Mouse (Mus musculus): ENCODE measurements around the gene Hoxb5. TPM values are rescaled to one million over a fixed set of nuclear protein-coding genes. Genes with fewer than 3 reads are reported as not detected.
A peak's percentile ranks its signal among the peaks of the same experiment; 100 is the strongest.

Gene Hoxb5
- polyA plus RNA-seq (2012; ENCODE audit: insufficient read depth, insufficient read length, missing spikeins): not detected in 2 replicates

DNA sequence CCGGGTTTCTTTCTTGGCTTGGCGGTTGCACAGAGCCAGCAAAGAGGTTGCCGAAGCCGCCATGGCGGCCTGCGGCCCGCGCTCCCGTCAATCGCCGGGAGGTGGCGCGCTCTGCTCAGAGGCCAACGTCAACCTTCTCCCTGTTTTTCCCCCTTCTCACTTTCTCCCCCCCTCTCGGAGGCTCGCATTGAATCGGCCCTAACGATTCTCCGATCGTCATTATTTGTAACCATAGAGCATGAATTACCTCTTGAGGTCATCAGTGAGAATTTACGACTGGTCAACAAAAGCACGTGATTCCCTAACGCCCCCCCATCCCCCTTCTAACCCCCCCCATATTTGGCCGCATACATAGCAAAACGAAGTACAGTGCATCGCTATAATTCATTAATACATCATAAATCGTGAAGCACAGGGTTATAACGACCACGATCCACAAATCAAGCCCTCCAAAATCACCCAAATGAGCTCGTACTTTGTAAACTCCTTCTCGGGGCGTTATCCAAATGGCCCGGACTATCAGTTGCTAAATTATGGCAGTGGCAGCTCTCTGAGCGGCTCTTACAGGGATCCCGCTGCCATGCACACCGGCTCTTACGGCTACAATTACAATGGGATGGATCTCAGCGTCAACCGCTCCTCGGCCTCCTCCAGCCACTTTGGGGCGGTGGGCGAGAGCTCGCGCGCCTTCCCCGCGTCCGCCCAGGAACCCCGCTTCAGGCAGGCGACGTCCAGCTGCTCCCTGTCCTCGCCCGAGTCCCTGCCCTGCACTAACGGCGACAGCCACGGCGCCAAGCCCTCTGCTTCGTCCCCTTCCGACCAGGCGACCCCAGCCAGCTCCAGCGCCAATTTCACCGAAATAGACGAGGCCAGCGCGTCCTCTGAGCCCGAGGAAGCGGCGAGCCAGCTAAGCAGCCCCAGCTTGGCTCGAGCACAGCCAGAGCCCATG, at the start of gene Hoxb5:
Hoxb5 (plus strand) TSS at position 186 of the 949 bp plus-strand sequence.
- TF ChIP-seq POLR2A (IDR thresholded peaks at IDR 0.05; ENCODE audit: borderline replicate concordance, low read depth, low read length): no peak
- peak; percentile 79 for TF ChIP-seq CTCF (IDR thresholded peaks at IDR 0.05; ENCODE audit: low read depth, low read length)

DNA sequence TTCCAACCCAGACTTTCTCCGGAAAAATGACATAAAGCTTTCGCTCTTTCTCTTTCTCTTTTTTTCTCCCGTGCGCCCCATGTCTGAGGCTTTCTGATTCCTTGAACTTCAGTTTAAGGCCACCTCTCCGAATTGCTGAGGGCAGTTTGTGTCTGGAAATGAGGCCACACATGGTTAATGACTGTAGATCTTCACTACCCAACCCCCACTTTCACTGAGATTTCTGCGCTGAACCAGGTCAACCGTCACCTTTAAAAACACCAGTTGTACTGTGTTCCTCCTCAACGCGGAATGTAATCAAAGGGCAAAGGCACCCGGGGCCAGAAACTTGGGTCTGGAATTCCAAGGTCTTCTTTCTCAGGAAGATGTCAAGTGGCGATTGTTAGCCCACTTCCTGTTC, 48.9 kb upstream of the Hoxb5 start:
- no peak overlapping the region for H3K4me3 ChIP-seq (ENCODE audit: insufficient read depth, low read length)
- H3K27ac ChIP-seq (ENCODE audit: insufficient read depth, low read depth, low read length): no peak overlapping the region

More for the DNA sequence above, at the start of gene Hoxb5:
- Histone ChIP-seq H3K4me1 (ENCODE audit: control insufficient read depth, insufficient read depth, low read length) (no peaks in the 10 kb centered on the region), H3K27ac (ENCODE audit: insufficient read depth, low read depth, low read length) (no peak within 1 kb of the TSS), H3K4me3 (ENCODE audit: insufficient read depth, low read length) (peak within 1 kb of the TSS; percentile 8; the same call in 1 of the 2 replicates)

GRCm38 (mm10) chr11:96255111-96255995, 47.8 kb upstream of the Hoxb5 start:
- no peak for TF ChIP-seq CTCF (IDR thresholded peaks at IDR 0.05; ENCODE audit: low read depth, low read length)
- TF ChIP-seq POLR2A (IDR thresholded peaks at IDR 0.05; ENCODE audit: borderline replicate concordance, low read depth, low read length): no peak
- Histone ChIP-seq H3K4me3 (ENCODE audit: insufficient read depth, low read length) (no peak overlapping the region), H3K4me1 (ENCODE audit: control insufficient read depth, insufficient read depth, low read length) (no peaks in the 10 kb centered on the region), H3K27ac (ENCODE audit: insufficient read depth, low read depth, low read length) (no peak overlapping the region)

More for the DNA sequence above, 48.9 kb upstream of the Hoxb5 start:
- TF ChIP-seq CTCF (IDR thresholded peaks at IDR 0.05; ENCODE audit: low read depth, low read length): no peak
- TF ChIP-seq POLR2A (IDR thresholded peaks at IDR 0.05; ENCODE audit: borderline replicate concordance, low read depth, low read length): no peak
- no peaks in the 10 kb centered on the region for H3K4me1 ChIP-seq (ENCODE audit: control insufficient read depth, insufficient read depth, low read length)

GRCm38 (mm10) chr11:96255996-96256445, 47.1 kb upstream of the Hoxb5 start:
- Histone ChIP-seq H3K27ac (ENCODE audit: insufficient read depth, low read depth, low read length) (no peak overlapping the region), H3K4me3 (ENCODE audit: insufficient read depth, low read length) (no peak overlapping the region), H3K4me1 (ENCODE audit: control insufficient read depth, insufficient read depth, low read length) (no peaks in the 10 kb centered on the region)
- TF ChIP-seq POLR2A (IDR thresholded peaks at IDR 0.05; ENCODE audit: borderline replicate concordance, low read depth, low read length) (no peak), CTCF (IDR thresholded peaks at IDR 0.05; ENCODE audit: low read depth, low read length) (no peak)

DNA sequence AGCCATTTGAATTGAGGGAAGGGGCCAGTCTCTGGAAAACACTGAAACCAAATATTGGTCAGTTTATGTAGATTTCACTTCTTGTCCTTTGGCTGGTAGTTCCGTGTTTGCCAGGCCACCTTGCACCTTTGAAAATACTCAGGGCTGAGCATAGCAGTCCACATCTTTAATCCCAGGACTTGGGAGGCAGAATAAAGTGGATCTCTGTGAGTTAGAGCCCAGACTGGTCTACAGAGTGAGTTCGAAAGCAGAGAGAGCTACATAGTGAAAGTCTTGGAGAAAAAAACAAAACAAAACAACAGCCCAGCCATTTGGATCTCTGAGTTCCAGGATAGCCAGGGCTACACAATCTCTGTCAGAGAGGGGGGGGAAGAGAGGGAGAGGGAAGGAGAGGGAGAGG, 46.0 kb upstream of the Hoxb5 start:
- Histone ChIP-seq H3K27ac (ENCODE audit: insufficient read depth, low read depth, low read length) (no peak overlapping the region), H3K4me3 (ENCODE audit: insufficient read depth, low read length) (no peak overlapping the region), H3K4me1 (ENCODE audit: control insufficient read depth, insufficient read depth, low read length) (no peaks in the 10 kb centered on the region)
- no peak for TF ChIP-seq CTCF (IDR thresholded peaks at IDR 0.05; ENCODE audit: low read depth, low read length)
- no peak for TF ChIP-seq POLR2A (IDR thresholded peaks at IDR 0.05; ENCODE audit: borderline replicate concordance, low read depth, low read length)

- no peak overlapping the region for H3K27ac ChIP-seq (ENCODE audit: insufficient read depth, low read depth, low read length)
- TF ChIP-seq POLR2A (IDR thresholded peaks at IDR 0.05; ENCODE audit: borderline replicate concordance, low read depth, low read length) (no peak), CTCF (IDR thresholded peaks at IDR 0.05; ENCODE audit: low read depth, low read length) (no peak)
- no peaks in the 10 kb centered on the region for H3K4me1 ChIP-seq (ENCODE audit: control insufficient read depth, insufficient read depth, low read length)
- no peak overlapping the region for H3K4me3 ChIP-seq (ENCODE audit: insufficient read depth, low read length)
These were observed 44.1 kb upstream of the Hoxb5 start for GRCm38 (mm10) chr11:96259038-96259437.

DNA sequence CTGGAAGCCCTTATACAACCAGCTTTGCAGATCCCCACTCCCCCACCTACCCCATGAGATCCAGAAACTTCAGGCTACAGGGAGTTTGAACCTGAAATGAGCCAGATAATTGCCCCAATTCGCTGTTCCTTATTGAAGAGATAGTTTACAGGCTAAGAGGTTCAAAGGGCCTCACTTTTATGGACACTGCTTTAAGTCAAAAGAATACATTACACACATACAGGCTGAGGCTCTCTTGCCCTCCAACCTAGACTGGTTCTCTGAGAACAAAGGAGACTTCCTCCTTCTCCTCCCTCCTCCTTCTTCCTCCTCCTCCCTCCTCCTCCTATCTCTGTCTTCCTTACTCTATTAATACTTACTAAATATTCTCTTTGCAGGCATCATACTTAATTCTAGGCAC, 43.6 kb upstream of the Hoxb5 start:
- H3K4me1 ChIP-seq (ENCODE audit: control insufficient read depth, insufficient read depth, low read length): no peaks in the 10 kb centered on the region
- TF ChIP-seq POLR2A (IDR thresholded peaks at IDR 0.05; ENCODE audit: borderline replicate concordance, low read depth, low read length): no peak
- TF ChIP-seq CTCF (IDR thresholded peaks at IDR 0.05; ENCODE audit: low read depth, low read length): no peak
- no peak overlapping the region for H3K4me3 ChIP-seq (ENCODE audit: insufficient read depth, low read length)
- H3K27ac ChIP-seq (ENCODE audit: insufficient read depth, low read depth, low read length): no peak overlapping the region

GRCm38 (mm10) chr11:96260310-96260970, 42.7 kb upstream of the Hoxb5 start:
- no peak overlapping the region for H3K27ac ChIP-seq (ENCODE audit: insufficient read depth, low read depth, low read length)
- H3K4me1 ChIP-seq (ENCODE audit: control insufficient read depth, insufficient read depth, low read length): no peaks in the 10 kb centered on the region
- no peak overlapping the region for H3K4me3 ChIP-seq (ENCODE audit: insufficient read depth, low read length)
- TF ChIP-seq POLR2A (IDR thresholded peaks at IDR 0.05; ENCODE audit: borderline replicate concordance, low read depth, low read length) (no peak), CTCF (IDR thresholded peaks at IDR 0.05; ENCODE audit: low read depth, low read length) (no peak)

DNA sequence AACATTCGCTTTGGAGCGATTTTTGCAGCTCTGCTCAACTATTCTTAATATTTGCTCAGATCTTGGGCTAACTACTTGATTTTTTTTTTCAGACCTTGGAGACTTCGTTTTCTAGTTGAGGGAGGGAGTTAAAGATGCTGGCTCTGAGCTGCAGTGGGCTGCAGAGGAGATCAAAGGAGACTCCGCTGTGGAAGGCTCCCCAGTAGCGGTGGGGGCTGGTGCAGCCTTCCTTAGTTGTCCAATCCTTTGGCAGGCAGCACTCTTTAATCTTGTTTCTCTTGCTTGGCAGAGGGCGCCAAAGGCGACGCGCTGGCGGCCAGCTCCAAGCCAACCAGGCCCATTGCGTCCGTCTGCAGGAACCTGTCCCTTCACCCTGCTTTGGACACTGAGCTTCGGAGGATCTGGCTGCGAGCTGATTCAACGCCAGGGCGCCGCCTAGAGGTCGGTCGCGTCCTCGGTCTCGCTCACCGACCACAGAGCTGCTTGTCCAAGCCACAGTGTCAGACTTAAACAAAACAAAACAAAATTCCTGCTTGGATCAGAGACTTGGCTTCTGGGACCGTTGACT, 41.7 kb upstream of the Hoxb5 start:
- H3K4me1 ChIP-seq (ENCODE audit: control insufficient read depth, insufficient read depth, low read length): no peaks in the 10 kb centered on the region
- peak; percentile 63 for TF ChIP-seq CTCF (IDR thresholded peaks at IDR 0.05; ENCODE audit: low read depth, low read length)
- no peak for TF ChIP-seq POLR2A (IDR thresholded peaks at IDR 0.05; ENCODE audit: borderline replicate concordance, low read depth, low read length)
- H3K27ac ChIP-seq (ENCODE audit: insufficient read depth, low read depth, low read length): no peak overlapping the region
- no peak overlapping the region for H3K4me3 ChIP-seq (ENCODE audit: insufficient read depth, low read length)
